Mouse (Mus musculus): ENCODE results near the gene H2-Oa.

The H2-Oa gene

DNA sequence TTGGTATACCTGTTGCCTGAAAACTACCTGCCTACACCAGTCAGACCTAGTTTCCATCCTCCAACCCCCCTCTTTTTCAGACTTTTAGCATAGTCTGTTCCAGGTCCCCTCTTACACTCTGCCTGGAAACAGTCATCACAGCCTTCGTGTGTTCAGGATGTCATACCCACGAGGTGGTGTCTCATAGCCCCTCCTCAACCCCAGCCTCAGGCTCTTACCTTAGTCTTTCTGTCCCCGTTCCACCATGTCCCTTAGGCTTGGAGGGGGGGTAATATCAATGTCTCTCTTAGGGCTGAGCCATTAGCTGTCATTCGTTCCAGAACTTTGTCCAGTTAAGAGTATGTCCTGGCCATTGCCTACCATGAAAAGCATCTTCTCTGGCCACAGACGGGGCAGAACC is 9.0 kb downstream of the H2-Oa start:
- DNase-seq (ENCODE audit: low read depth, low spot score): no peak

DNA sequence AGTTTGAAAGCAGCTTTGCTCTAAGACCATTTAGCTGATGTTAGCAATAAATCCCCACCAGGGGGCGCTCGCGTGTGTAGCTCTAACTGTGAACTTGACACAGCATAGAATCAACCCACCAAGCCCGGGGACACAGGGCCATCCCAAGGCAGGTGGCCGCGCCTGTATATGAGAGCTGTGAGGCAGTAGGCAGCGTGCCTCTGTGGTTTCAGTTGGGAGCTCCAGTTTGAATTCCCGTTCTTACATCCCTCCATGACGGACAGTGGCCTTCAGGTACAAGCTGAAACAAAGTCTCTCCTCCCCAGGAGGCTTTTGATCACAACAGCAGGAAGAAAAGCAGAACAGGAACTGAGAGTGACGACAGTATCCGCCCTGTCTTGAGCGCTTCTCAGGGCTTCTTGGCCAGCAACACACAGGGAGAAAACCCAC is 9.5 kb downstream of the H2-Oa start:
- peak; percentile 82 for DNase-seq (ENCODE audit: low read depth, low spot score)

GRCm38 (mm10) chr17:34102831-34103230 is 10.7 kb downstream of the H2-Oa start:
- DNase-seq (ENCODE audit: low read depth, low spot score): no peak

DNA sequence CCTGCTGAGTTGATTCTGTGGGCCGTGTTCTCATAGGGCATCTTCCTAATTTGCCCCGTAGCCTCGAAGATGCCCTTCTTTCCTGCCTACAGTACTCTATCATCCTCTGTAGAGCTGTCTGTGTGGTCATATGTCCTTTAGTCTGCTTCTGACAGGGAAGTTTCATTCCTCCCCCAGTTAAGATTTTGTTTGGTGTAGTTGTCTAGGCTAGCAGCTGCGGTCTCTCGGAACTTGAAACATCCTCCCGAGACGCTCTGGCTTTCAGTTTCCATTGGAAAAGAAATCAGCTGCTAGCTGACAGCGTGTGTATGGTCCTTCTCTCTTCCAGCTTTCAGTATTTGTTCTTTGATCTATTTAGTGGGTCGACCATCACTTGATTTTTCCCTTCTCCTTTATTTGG is 12.7 kb downstream of the H2-Oa start:
- DNase-seq (ENCODE audit: low read depth, low spot score): no peak

GRCm38 (mm10) chr17:34106555-34106954 is 14.4 kb downstream of the H2-Oa start:
- no peak for DNase-seq (ENCODE audit: low read depth, low spot score)

DNA sequence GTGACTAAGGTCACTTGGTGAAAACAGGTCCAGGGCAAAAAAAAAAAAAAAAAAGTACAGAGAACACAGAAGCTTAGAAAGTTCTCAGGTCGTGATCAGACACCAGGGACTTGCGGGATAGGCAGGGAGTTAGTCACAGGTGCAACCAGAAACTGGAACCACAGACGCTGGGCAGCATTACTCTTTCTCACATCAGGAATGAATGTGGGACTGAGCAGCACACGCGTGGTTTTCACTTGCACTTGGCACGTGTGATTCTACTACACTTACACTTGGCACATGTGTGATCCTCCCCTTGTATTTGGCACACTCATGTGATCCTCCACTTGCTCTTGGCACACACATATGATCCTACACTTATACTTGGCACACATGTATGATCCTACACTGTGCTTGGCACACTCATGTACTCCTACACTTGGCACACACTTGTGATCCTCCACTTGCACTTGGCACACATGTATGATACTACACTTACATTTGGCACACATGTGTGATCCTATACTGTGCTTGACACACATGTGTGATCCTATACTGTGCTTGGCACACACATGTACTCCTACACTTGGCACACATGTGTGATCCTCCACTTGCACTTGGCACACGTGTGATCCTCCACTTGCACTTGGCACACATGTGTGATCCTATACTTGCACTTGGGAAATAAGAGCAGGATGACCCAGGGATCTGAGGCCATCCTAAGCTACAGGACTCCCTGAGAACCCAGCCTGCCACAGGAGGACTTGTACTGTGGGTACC is 15.1 kb downstream of the H2-Oa start:
- DNase-seq (ENCODE audit: low read depth, low spot score): no peak

DNA sequence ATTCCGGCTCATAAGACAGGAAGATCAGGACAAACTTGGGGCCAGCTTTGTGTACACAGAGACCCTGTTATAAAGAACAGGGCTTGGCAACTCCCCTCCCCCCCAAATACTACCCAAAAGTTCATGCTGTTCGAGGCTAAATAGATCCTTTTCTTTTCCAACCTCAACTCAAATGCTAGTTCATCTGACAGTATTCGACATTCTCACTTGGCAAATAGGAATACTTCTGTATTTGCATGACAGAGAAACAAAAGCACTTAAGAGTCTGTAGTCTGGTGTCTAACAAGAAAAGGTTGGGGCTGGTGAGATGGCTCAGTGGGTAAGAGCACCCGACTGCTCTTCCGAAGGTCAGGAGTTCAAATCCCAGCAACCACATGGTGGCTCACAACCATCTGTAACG is 16.3 kb downstream of the H2-Oa start:
- no peak for DNase-seq (ENCODE audit: low read depth, low spot score)

- no peak for DNase-seq (ENCODE audit: low read depth, low spot score)
Measured at GRCm38 (mm10) chr17:34109038-34109805, 17.1 kb downstream of the H2-Oa start.

DNA sequence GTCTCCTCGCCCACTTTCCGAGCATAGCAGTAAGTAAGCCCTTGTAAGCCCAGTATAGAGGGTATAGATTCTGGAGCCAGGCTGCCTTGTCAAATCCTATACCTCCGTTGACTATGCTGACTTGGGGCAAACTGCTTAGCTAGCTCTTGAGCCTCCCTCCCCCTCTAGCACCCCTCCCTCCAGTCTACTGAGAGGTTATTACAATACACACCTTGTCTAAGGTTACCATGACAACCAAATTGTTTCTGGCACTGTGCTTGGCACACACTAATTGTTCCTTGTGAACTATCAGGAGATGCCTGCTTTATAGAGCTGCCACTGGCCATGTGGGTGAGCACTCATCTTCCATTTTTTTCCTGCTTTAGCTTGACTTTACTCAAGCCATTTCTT is 17.7 kb downstream of the H2-Oa start:
- no peak for DNase-seq (ENCODE audit: low read depth, low spot score)

DNA sequence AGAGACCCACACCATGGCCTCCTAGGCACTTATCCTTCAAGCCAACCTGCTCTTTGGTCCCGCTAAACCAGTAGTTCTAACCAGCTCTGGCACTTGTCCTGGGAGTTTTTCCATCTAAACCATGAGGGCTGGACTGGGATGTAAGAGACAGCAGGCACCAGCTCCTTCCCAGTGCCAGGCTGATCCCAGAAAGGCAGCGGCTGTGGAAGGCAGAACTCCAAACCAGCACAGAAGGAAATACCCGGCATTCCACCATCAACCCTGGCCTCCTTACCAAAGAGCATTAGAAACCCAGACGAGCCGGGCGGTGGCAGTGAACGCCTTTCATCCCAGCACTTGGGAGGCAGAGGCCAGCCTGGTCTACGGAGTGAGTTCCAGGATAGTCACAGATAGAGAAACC is 18.2 kb downstream of the H2-Oa start:
- DNase-seq (ENCODE audit: low read depth, low spot score): no peak

DNA sequence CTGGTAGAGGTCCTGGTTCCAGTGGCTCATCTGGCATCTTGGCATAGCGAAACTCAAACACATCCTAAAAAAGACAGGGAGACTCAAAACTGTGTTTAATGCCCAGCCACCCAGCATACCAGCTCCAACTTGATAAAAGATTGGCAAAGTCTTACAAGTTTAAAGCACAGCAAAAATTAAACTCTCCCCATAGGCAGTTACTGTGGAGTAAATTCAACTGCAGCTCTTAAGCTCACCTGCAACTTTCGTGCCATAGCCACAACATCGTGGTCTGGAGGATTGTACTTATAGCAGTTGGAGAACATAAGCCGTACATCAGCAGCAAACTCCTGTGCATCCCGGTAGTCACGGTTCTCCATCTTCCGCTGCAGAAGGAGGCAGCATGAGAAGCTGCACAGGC is 22.0 kb downstream of the H2-Oa start:
- DNase-seq (ENCODE audit: low read depth, low spot score): no peak

DNA sequence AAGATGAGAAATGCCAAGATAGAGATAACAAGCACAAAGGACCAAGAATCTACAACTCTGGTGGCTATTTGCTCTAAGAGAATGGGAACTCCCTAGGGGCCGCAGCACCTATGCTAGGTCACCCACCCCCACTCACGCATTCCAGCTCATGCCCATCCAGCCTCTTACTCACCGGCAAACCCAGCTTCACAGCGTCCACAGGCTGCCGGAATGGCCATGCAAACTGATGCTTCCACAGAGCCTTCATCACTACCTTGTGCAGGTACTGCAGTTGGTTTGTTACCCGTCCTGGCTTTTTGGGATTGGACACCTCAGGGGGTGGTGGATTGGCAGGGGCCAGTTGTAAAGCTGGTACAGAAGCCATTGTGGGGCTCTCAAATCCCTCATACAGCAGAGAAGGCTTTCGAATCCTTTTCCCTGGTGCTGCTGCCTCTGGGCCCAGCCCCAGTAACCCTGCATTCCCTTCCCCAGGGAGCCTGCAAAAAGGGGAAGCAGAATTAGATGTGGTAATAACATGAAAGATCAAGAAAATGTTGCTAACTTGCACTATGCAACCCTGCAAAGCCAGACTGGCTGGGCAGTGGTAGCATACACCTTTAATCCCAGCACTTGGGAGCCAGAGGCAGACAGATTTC is 24.7 kb downstream of the H2-Oa start:
- no peak for DNase-seq (ENCODE audit: low read depth, low spot score)

DNA sequence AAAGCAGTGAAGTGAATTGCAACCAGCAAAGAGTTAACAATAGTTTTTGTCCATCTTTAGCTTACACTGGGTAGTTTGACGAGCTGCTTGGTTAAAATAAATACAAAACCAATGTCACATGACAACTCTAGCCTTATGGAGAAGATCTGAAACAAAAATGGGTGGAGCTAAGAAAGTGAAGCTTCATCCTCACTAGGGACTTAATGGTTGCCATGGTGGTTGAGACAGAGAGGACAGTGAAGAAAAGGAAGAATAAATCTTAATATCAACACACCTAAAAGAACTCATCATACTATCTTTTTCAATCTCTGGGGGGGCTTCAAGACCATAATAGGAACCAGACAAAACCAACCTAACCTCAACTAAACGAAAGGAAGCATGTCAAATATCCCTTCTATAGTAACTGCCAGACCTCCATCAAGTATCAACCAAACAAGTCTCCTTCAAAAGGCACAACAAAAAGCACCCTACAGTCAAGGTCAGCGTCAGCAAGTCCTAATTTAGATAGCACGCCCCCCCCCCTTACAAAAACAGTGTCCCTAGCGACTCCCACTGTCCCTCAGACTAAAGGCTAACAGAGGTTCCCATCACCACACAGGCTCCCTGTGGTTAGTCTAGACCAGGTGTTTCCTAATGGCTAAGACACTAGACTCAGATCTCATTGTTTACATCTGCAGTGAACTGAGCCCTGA is 25.4 kb downstream of the H2-Oa start:
- DNase-seq (ENCODE audit: low read depth, low spot score): no peak

DNA sequence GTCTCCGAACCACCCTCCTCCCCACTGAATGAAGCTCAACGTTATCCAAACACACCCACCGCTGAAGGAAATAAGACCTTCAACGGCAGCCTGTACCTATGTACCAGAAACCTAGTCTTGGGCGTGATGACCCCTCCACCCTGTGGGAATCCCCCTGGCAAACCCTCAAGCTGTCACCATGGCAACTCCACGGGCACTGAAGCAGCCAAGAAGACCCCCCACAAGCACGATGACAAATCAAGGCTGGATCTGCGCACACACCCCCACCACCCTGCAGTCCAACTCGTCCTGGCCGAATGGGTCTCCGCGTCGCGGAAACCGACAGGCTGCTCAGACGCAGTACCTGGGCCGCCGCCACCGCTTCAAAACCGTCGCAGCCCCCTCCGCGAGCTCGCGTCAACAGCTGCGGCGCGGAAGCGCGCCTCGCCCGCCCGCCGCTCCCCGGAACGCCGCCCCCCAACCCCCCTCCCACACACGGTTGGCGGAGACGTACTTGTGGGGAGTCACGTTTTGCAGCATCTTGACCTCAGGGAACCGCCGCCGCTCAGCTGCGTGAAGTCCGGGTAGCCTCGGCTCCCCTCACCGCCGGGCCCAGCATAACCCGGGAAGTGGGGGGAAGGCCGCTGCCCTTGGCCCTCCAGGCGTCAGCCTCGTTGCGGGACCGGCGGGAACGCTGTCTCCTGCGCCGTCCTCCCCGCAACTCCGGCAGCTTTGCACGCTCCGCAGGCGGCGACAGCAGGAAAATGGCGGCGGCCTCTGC is 26.2 kb downstream of the H2-Oa start:
- no peak for DNase-seq (ENCODE audit: low read depth, low spot score)

DNA sequence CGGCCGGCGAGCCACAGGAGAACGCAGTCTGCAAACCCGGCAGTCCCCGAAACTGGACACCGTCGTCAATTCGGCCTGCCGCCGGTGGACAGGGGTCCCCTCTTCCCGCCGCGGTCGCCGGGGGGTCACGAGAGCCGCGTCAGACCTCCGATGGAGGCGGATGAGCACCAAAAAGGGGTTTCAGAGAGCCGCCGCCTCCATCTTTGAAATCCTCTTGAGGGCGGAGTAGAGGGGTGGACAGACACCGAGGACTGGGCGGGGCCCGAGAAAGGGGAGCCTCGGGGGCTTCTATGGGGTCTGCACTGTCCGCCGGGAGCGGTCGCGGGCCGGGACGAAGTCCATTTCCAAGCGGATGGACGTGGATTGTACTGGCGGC is 26.7 kb downstream of the H2-Oa start:
- DNase-seq (ENCODE audit: low read depth, low spot score): no peak

GRCm38 (mm10) chr17:34119249-34120179 is 27.4 kb downstream of the H2-Oa start, which contains the start of gene H2-DMa:
H2-DMa (plus strand) TSS chr17:34119541.
- peak; percentile 98 for DNase-seq (ENCODE audit: low read depth, low spot score)

- peak; percentile 82 for DNase-seq (ENCODE audit: low read depth, low spot score)
Measured at GRCm38 (mm10) chr17:34120180-34120723, 28.1 kb downstream of the H2-Oa start.

DNA sequence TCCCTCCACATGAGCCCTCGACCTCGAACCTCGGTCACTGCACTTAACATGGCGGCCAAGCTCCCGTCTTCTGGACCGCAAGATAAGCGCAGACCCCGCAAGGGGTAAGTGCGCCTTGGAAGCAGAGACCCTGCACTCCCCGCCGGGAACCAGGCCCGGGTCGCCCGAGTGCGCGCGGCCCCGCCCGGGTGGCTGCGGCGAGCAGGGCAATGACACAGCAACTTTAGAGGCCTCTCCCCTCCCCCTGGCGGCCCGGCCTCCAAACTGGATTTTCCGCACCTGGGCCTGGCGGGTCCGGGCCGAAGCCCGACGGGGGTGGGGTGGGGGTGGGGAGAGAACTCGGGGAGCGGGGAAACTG is 28.7 kb downstream of the H2-Oa start:
- peak; percentile 69 for DNase-seq (ENCODE audit: low read depth, low spot score)

GRCm38 (mm10) chr17:34121172-34121878 is 29.2 kb downstream of the H2-Oa start:
- DNase-seq (ENCODE audit: low read depth, low spot score): peak; percentile 75

- peak; percentile 54 for DNase-seq (ENCODE audit: low read depth, low spot score)
Measured at GRCm38 (mm10) chr17:34121879-34122187, 29.7 kb downstream of the H2-Oa start.
